Mouse (Mus musculus): ENCODE results near the gene Upf2.

- TF ChIP-seq CTCF (IDR thresholded peaks at IDR 0.05; ENCODE audit: insufficient read depth, low read length) (no peak), POLR2A (IDR thresholded peaks at IDR 0.05; ENCODE audit: borderline replicate concordance, extremely low read depth, low read depth, low read length) (no peak)
Measured at GRCm38 (mm10) chr2:6098924-6099323, 147.7 kb downstream of the Upf2 start.

Measured in lung, adult 2 months (tissue).